Mouse (Mus musculus) midbrain, embryonic 10.5 days (tissue): ENCODE measurements at regions not wholly inside any gene's neighbourhood (a gene's known extent, or its start where the extent isn't known, plus 50 kb on each side); places are given as distances from the start of the nearest gene placed in this dataset.

ENCODE experiments used
- DNase-seq: peaks from one replicate; pipeline ENCODE4 v3.0.0-alpha.2; 2017; ENCODE audit warnings: low spot score
- H3K27ac ChIP-seq: fragments of 300-500 bp; sonication (generic); replicated peaks from 2 replicates; pipeline ENCODE4 v1.5.1; 2016; ENCODE audit warnings: mild to moderate bottlenecking
- H3K27me3 ChIP-seq: fragments of 300-500 bp; sonication (generic); 2 replicates; pipeline ENCODE4 v1.6.1; 2016; ENCODE audit warnings: low read depth, mild to moderate bottlenecking; ENCODE audit not compliant: poor library complexity, severe bottlenecking
- H3K36me3 ChIP-seq: fragments of 300-500 bp; sonication (generic); 2 replicates; pipeline ENCODE4 v1.6.1; 2016; ENCODE audit warnings: mild to moderate bottlenecking, moderate library complexity
- H3K4me1 ChIP-seq: fragments of 300-500 bp; sonication (generic); 2 replicates; pipeline ENCODE4 v1.6.1; 2016
- H3K4me3 ChIP-seq: fragments of 300-500 bp; sonication (generic); 2 replicates; pipeline ENCODE4 v1.5.1; 2016; ENCODE audit warnings: mild to moderate bottlenecking, moderate library complexity
- H3K9me3 ChIP-seq: fragments of 300-500 bp; sonication (generic); replicated peaks from 2 replicates; pipeline ENCODE4 v1.6.1; 2016; ENCODE audit warnings: mild to moderate bottlenecking
- WGBS: fragments of 180-500 bp; shearing (Covaris S2); methylation state at CpG from one replicate; pipeline ENCODE4 v1.1.7; 2016; 5-methylcytosine and 5-hydroxymethylcytosine counted together

DNA sequence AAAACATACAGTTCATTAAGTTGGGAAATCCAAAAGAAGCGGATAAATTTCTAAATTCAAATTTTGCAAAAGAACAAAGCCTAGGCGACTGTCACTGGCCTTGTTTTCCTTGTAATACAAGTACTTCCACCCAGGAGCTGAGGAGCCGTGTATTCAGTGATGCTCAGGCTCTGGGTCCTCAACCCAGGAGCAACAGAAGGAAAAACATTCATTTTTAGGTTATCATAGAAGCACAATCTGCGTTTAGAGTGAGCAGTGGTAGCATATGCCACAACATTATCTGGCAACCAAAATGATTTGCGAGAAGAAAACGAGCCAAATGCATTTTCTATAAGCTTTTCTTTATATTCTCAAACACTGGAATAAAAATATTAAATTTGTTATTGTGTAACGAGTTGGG lies 4779.3 kb downstream of the 9330182O14Rik start:
- no peak for DNase-seq
- WGBS, result 86% methylated on average over 7 of the region's 7 CpGs
- no peaks in the 10 kb centered on the region for H3K9me3 ChIP-seq
- H3K4me3 ChIP-seq, result no peak overlapping the region
- no peaks in the 10 kb centered on the region for H3K36me3 ChIP-seq
- no peaks in the 10 kb centered on the region for H3K4me1 ChIP-seq
- no peaks in the 10 kb centered on the region for H3K27me3 ChIP-seq
- H3K27ac ChIP-seq, result no peak overlapping the region

DNA sequence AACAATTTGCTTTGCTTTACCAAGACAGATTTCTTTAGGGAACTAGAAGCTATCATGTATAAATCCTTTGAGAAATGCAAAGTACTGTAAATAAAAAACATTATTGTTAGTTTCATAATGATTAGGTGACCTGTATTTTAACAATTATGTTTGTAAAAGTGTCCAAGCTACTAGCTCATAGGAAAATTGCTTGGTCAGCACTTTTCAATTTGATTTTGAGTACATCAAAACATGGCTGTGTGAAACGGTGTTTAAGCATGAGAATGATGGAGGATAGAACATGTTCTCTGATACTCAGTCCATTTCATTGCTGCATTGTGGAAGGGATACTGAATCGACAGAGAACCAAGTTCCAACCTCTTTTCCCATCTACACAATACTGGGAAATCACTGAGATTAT lies 4780.8 kb downstream of the 9330182O14Rik start:
- no peak overlapping the region for H3K27ac ChIP-seq
- no peak for DNase-seq
- WGBS, result 95% methylated on average over 2 of the region's 2 CpGs
- H3K9me3 ChIP-seq, result no peaks in the 10 kb centered on the region
- H3K36me3 ChIP-seq, result no peaks in the 10 kb centered on the region
- no peak overlapping the region for H3K4me3 ChIP-seq
- no peaks in the 10 kb centered on the region for H3K27me3 ChIP-seq
- no peaks in the 10 kb centered on the region for H3K4me1 ChIP-seq

DNA sequence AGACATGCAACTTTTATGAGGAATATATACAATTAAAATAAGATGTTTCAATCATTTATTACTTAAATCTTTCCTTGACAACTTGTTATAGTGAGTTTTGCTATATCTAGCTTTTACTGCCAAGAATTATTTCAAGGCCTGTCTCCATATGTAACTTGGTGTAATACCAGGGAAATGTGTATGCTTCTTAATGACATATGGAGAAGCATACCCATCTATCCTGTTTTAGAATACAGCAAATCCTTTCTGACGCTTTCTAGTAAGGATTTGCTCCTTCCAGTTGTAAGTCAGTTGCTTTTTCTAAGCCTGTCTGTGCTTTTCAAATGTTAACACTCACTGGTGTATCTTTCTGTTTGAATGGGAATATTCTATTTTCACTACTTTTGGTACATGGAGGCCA lies 4782.3 kb downstream of the 9330182O14Rik start:
- Histone ChIP-seq H3K27ac (no peak overlapping the region), H3K4me1 (no peaks in the 10 kb centered on the region), H3K9me3 (no peaks in the 10 kb centered on the region), H3K27me3 (no peaks in the 10 kb centered on the region), H3K4me3 (no peak overlapping the region), H3K36me3 (no peaks in the 10 kb centered on the region)
- no peak for DNase-seq
- 87% methylated on average over 1 of the region's 1 CpGs for WGBS

GRCm38 (mm10) chr15:44924686-44925085 lies 4790.5 kb downstream of the 9330182O14Rik start:
- no peak overlapping the region for H3K4me3 ChIP-seq
- H3K4me1 ChIP-seq, result no peaks in the 10 kb centered on the region
- no peaks in the 10 kb centered on the region for H3K9me3 ChIP-seq
- DNase-seq, result no peak
- H3K36me3 ChIP-seq, result no peaks in the 10 kb centered on the region
- 91% methylated on average over 1 of the region's 1 CpGs for WGBS
- no peaks in the 10 kb centered on the region for H3K27me3 ChIP-seq
- no peak overlapping the region for H3K27ac ChIP-seq

DNA sequence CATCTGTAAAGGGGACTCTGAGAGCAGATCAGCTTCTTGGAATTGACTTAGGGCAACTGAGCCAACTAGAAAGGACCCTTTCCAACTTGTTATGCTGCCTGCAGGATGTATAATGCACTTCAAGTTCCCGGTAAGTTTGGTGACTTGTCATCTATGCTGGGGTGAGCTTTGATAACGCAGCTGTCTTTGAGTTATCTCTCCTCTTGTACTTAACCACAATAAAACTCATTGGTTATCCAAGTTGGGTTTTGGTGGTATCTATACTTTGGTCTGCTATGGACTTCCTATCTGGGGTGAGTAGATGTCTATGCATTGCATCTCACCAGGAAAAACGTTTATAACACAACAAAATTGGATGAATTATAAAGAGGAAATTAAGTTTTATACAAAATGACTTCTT lies 4792.9 kb downstream of the 9330182O14Rik start:
- DNase-seq, result no peak
- no peak overlapping the region for H3K27ac ChIP-seq
- no peaks in the 10 kb centered on the region for H3K27me3 ChIP-seq
- 77% methylated on average over 3 of the region's 3 CpGs for WGBS
- H3K4me3 ChIP-seq, result no peak overlapping the region
- no peaks in the 10 kb centered on the region for H3K4me1 ChIP-seq
- H3K9me3 ChIP-seq, result no peaks in the 10 kb centered on the region
- no peaks in the 10 kb centered on the region for H3K36me3 ChIP-seq

GRCm38 (mm10) chr15:44948626-44949025 lies 4814.5 kb downstream of the 9330182O14Rik start:
- 86% methylated on average over 4 of the region's 4 CpGs for WGBS
- H3K27ac ChIP-seq, result no peak overlapping the region
- DNase-seq, result no peak

DNA sequence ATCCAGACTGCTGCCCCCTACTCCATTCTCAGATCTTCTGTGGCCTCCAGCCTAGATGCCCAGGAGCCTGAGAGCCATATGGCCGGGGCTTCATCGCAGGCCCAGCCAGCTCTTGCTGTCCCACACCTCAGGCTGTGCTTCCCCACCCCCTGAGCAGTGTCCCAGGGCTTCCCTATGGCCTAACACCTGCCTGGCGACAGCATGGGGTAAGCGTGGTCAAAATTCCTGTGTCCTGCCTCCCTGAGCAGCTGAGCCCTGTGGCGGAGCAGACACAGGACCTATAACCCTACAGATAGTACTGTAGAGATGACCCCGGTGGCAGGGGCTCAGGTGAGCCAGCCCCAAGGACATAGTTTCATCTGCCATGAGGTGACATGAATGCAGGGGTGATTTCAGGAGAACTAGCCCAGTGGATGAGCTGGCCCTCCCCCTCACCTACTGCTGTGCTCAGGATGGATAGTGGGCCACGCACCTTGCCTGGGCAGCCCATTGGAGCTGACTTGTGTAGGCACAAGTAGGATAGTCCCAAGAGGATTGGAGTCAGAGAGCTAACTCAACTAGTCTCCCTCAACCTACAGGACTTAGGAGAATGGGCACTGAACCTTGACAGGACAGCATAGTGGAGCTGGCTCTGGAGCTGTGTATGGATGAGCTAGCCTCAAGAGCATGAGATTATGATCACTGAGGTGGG lies 4816.9 kb downstream of the 9330182O14Rik start:
- H3K4me1 ChIP-seq, result no peaks in the 10 kb centered on the region
- H3K36me3 ChIP-seq, result no peaks in the 10 kb centered on the region
- 86% methylated on average over 7 of the region's 7 CpGs for WGBS
- no peaks in the 10 kb centered on the region for H3K9me3 ChIP-seq
- no peak for DNase-seq
- H3K27ac ChIP-seq, result no peak overlapping the region
- H3K4me3 ChIP-seq, result no peak overlapping the region
- no peaks in the 10 kb centered on the region for H3K27me3 ChIP-seq

More at GRCm38 (mm10) chr15:44948626-44949025, 4814.5 kb downstream of the 9330182O14Rik start:
- no peaks in the 10 kb centered on the region for H3K9me3 ChIP-seq
- no peaks in the 10 kb centered on the region for H3K27me3 ChIP-seq
- no peaks in the 10 kb centered on the region for H3K4me1 ChIP-seq
- no peaks in the 10 kb centered on the region for H3K36me3 ChIP-seq
- no peak overlapping the region for H3K4me3 ChIP-seq
